Mouse (Mus musculus): ENCODE results near the gene Lfng. TPM values are rescaled to one million over a fixed set of nuclear protein-coding genes. Genes with fewer than 3 reads are reported as not detected.

Gene Lfng
- total RNA-seq, 2 experiments from 2014 or later, result 19.3 to 21.1 TPM

DNA sequence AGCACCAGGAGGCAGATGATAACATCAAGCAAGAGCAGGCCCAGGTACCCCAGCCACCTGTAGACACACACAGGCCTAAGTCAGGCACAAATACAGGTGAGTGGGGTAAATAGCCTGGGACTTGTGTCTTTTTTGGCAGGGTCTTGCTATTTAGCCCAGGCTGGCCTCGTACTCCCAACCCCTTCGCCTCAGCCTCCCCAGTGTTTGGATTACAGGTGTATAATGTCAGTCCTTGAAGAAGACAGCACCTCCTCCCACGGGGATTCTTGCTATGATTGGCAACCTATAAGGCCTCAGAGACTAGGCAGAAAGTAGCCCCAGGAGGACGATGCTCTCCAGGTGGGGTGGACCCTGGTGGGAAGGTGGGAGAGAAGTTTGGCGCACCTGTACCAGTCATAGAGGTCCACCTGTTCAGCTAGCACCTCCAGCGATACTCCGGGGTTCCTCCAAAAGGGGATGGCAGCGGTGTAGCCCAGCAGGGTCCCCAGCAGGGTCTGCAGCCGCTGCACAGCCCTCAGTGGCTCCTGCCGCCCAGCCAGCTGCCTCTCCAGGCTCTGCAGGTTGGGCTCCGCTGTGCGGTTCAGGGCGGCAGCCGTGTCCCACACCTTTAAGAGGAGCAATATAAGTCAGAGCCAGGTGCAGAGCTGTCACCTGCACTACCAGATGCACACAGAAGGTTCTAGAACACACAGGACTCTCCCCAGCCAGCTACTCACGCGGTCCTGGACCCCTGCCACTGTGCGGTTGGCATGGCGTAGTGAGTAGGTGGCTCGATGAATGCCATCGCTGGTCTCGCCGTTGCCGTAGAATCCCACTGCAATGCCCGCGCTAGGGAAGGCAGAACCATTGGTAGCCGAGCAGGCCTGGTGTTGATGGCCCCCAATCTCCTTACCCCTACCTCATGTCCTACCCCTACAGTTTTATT lies 27.9 kb downstream of the Lfng start:
- DNase-seq (ENCODE audit: low spot score in 2 of 2), result peak in 1 of 2 experiments; percentile 40
- intact Hi-C loops (cut with DNase I), result no loop called here

DNA sequence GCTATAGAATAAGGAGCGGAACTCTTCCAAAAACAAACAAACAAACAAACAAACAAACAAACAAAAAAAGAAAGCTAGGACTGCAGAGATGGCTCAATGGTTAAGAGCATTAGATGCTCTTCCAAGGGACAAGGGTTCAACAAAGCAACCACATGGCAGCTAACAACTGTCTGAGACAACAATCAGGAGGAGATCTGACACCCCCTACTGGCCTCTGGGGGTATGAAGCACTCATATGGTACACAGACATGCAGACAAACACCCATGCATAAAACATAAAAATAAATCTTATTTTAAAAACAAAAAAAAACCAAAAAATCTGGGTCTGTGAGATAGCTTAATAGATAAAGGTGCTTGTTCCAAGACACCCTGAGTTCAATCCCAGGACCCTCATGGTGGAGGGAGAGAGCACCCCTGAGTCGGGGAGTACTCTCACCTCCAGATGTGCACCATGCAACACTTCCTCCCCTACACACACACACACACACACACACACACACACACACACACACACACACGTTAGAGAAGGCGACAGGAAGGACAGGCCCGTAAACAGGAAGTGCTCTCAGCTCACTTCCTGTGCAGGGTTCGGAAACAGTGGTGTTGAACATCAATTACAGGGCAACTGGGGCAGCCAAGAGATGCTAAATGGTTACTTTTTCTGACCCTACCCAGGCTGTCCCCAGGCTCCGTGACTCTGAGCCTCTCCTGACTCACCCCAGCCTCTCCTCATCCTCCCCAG lies 29.4 kb downstream of the Lfng start:
- intact Hi-C loops (cut with DNase I), result no loop called here
- no peak for DNase-seq (ENCODE audit: low spot score in 2 of 2)

DNA sequence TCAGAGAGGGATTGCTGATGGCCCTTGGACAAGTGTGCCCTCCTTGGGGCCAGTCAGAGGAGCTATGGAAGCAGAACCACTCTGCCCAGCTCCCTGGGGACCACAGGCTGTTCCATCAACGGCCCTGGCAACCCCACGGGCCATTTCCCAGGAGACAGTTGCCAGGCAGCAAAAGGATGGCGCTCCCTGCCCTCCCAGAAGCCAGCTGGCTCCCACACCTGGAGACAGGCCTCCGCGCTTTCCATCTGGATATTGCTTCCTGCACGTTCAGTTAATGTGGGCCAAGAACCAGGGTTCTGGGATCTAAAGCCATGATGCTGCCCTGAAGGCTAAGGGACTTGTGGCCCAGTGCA lies 29.9 kb downstream of the Lfng start:
- intact Hi-C loops (cut with DNase I), result no loop called here
- peak; percentile 46 to 60 for DNase-seq (ENCODE audit: low spot score in 2 of 2)

DNA sequence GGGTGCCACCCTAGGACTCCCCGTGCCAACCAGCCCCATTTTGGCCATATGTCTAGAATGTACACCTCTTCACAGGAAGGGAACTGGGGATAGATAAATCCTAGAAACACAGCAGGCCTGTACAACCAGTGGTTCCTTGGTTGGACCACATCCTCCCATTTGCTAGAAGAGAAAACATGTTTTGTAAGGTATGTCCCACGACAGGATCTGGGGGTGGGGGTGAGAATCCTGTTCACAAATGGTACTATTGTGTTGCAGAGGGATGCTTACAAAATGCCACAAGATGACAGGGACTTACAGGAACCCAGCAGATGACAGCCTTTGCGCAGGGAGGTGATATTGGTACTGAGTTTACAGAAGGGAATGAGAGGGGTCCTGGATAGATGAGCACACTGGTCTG lies 30.9 kb downstream of the Lfng start:
- intact Hi-C loops (cut with DNase I), result no loop called here
- DNase-seq (ENCODE audit: low spot score in 2 of 2), result no peak

DNA sequence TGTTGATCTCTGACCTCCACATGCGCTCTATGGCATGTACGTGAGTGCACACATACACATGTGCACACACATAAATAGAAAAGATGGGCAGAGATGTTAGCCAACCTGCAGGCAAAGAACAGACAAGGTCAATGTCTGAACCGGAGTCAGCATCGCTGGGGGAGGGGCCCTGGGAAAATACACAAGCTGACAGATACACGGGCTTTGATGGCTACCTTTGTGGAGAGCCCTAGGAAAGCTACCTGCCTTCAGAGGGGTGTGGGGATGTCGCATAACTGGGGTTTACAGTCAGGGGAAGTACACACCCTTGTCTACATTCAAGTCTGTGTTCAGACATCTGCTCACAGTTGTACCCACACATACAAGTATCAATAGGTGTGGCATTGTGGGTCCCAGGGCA lies 31.4 kb downstream of the Lfng start:
- DNase-seq (ENCODE audit: low spot score in 2 of 2), result no peak
- intact Hi-C loops (cut with DNase I), result no loop called here

DNA sequence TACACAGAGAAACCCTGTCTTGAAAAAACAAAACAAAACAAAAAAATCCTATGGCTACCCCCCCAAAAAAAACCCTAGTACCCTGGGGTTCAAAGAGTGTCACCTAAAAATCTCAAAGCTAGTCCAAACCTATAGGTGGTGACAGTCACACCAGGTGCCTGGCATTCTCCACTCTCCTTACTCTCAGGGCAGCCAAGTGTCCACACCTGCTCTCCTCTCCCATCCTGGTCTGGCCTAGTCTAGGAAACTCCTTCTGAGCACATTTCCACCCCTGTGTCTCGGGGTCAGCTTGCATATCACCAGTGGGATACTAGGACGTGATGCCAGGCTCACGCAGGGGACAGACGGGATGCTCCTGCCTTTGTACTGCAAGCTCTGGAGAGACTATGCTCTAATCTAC lies 32.2 kb downstream of the Lfng start:
- no peak for DNase-seq (ENCODE audit: low spot score in 2 of 2)
- intact Hi-C loops (cut with DNase I), result no loop called here

DNA sequence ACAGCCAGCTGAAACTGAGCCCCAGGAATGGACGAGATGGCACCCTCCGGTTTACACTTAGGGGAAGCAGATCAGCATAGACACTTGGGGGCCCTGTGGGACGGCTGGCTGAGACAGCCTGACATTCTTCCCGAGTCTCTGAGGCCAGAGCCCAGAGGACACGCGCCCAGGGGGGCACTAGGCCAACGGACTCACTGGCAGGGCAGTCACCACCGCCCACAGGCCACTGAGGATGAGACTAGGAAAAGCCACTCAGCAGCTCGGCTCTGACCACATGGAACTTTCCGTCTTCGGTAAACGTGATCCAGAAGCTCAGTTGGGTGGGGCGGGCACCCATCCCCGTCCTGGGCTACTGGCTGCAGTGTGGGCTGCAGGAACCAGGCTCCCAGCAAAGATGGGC lies 32.8 kb downstream of the Lfng start:
- peak in 1 of 2 experiments; percentile 36 for DNase-seq (ENCODE audit: low spot score in 2 of 2)
- intact Hi-C loops (cut with DNase I), result loop anchor here (2.0 kb wide), 1 partner anchor 19 kb away; no protein-coding TSS in a partner anchor

DNA sequence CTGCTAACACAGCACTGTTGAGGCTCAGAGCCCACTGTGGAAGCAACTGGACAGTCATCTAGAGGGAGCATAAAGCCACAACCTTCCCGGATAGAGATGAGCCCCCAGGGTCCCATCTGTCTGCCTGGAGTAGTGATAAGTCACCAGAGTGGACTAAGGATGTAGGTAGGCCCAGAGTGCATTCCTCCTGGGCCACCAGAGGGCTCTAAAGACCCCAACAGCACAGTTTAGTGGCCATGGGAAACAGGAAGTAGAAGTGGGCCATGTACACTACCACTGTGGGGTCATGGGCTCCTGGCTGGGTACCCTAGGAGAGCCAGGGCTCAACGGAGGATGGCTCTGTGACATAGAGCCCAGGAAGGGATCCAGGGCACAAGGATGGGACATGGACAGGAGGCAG lies 33.7 kb downstream of the Lfng start:
- intact Hi-C loops (cut with DNase I), result loop anchor here (2.0 kb wide), 1 partner anchor 20 kb away; no protein-coding TSS in a partner anchor
- DNase-seq (ENCODE audit: low spot score in 2 of 2), result no peak

DNA sequence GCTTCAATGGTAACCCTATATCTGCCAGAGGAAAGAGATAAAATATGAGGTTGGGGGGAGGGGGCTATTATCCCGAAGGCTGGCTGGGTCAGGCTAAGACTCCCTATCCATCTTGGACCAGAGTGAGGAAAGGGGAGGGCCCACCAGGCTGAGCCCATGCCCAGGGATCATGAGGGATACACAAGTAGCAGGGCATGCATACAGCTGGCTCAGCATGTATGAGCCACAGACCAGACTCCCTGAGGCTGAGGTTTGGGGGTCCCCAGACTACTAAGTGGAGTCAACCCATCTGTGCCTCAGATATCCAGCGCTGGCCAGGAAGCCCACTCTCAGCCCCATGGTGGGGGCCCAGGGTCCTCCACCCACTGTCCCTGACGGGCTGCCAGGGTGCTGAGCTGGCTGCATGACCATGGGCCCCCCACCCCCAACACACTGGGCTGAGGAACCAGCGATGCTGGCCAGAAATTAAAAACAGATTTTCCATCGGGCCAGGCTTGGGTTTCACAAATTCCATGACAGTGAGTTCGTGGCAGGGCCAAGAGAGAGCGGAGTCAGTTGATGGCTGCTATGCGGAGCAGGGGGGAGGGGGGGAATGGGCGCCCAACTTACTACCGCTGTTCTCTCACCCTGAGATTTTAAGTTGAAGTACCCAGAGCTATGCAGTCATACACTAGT lies 34.3 kb downstream of the Lfng start:
- DNase-seq (ENCODE audit: low spot score in 2 of 2), result no peak
- intact Hi-C loops (cut with DNase I), result loop anchor here (2.0 kb wide), 1 partner anchor 21 kb away; no protein-coding TSS in a partner anchor

DNA sequence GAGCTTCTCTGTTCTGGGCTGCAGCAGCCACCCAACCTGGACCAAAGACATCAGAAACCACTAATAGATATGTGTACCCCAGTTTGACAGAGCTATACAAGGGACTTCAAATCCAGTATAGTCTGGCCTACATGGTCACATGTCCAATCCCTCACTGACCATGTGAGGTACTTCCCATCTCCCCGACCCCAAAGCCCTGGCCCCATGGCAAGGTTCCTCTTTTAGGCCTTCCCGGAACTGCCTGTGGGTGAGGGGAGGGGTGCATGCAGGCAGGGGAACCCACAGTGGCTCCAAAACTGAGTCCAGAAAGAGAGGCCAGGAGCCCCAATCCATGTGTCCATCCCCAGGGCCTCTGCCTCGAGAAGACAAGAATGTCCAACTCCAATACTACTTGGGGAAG lies 35.0 kb downstream of the Lfng start:
- intact Hi-C loops (cut with DNase I), result no loop called here
- DNase-seq (ENCODE audit: low spot score in 2 of 2), result peak in 1 of 2 experiments; percentile 49

DNA sequence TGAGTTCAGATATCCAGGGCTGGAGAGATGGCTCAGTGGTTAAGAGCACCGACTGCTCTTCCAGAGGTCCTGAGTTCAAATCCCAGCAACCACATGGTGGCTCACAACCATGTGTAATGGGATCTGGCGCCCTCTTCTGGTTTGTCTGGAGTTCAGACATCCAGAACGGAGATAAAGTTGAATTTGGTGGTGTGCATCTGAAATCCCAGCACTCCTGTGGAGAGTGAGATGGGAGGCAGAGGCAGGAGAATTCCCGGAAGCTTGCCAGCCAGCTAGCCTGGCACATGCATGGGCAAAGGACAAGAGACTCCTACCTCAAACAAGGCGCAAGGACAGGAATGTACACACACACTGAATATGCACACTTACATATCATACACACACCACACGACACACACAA lies 37.1 kb downstream of the Lfng start:
- intact Hi-C loops (cut with DNase I), result no loop called here
- DNase-seq (ENCODE audit: low spot score in 2 of 2), result no peak

DNA sequence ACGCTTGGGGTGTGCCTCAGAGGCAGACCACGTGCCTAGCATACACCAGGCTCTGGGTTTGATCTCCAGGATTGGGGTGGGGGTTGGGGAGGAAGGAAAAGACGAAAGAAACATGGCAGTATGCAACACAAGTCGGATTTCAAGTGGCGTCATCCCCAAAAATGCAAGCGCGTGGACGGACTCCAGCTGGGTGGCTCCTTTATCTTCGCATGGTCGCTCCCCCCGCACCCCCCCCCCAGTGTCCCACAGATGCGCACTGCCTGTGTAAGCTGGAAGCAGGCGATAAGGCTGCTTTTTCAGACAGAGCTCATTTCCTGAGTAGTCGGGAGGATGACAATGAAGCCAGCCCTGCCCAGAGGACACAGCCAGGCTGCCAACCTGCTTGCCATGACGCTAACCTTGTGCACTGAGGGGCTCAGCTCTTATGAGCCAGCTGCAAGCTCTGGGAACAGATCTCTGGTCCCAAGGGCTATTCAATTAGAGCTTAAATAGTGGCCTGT lies 37.6 kb downstream of the Lfng start:
- intact Hi-C loops (cut with DNase I), result no loop called here
- DNase-seq (ENCODE audit: low spot score in 2 of 2), result peak in 1 of 2 experiments; percentile 33

DNA sequence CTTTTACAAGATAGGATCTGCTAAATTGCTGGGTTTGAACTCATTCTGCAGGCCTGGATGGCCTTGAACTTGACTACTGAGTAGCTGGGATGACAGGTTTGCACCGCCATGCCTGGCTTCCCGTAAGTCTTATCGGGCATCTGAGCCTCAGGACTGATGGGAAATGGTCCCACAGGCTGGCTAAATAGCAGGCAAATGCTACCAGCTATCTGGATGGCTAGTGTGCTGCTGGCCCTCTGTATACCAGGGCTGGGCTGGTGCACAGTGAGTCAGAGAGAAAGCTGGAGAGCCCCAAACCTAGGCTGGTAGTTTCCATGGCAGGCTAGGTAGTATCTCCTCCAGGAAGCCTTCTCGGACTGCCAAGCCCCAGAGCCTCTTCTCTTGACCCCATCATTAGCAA lies 38.3 kb downstream of the Lfng start:
- no peak for DNase-seq (ENCODE audit: low spot score in 2 of 2)
- intact Hi-C loops (cut with DNase I), result no loop called here

DNA sequence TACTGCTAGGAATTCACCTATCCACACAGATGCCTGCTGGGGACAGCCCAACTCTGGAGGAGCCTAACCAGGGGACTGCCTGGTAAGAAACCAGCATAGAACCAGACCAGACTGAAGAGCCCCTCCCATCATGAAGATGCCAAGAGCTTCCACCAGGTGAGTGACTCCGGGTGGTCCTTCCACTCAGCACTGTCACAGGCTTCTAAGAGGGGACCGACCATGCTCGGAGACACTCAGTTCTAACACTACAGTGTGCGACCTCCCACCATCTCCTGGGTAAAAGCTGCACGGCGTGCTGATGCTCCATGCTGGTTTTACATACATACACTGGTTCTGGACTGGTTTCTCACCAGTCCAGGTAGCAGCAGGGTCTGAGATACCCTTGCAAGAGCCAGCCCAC lies 39.1 kb downstream of the Lfng start:
- intact Hi-C loops (cut with DNase I), result no loop called here
- DNase-seq (ENCODE audit: low spot score in 2 of 2), result no peak

DNA sequence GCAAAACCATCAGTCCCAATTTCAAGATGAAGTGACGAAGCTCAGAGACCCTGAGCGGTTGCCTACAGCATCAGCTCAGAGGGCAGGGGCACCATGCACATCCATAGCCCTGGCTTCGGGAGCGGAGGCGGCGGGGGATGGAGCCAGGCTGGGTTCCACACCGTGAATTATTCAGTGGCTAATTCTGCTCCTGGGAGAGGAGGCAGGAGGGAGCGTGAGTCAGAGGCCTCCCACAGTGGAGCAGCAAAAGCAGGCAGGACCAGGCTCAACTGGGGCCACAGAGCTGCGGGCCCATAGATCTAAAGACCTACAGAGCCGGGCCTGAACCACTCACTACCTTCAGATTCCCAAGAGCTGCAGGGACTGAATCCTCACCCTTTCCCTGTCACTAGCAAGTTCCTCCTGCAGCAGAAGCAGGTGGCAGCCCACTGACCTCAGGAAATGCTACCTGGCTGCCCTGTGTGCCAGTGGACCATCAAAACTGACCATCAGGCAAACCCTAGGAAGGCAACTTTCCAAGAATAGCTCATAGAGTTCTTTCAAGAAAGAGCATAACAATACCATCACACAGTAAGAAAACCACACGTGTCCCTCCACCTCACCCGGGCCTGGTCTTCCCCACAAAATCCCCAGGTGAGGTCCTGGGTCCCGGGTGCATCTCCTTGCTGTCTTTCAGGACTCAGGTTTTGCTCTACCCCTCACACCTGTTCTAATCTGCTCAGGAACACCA lies 40.1 kb downstream of the Lfng start:
- intact Hi-C loops (cut with DNase I), result no loop called here
- peak; percentile 54 to 83 for DNase-seq (ENCODE audit: low spot score in 2 of 2)

DNA sequence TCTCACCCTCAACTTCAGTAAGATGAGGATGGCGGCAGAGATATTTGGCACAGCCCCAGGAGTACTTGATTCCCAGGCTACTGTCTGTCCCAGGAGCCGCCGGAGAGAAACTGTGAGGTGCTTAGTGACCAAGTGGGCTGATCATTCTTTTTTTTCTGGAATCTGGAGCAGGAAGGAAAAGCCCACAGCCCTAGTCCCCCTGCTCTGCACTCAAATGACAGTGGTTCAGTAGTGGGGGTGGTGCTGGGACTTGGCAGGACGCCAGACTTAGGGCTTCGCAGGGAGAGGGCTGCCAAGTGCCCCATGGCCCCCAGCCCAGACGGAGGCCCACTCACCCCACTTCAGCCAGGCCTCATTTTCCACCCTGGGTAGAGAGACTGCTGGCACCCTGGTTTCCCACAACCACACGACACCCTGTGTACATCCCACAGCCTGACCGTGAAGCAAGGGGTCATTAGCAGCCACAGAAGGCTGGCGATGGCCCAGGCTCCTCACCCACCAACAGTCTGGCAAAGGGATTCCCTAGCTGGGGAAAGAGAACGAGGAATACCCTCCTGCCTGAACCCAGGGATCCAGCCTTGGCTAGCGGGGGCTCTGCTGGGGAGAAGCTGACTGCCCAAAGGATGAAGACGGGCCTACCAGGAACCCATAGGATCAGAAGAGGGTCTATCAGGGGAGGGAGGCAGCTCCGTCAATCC lies 40.9 kb downstream of the Lfng start:
- intact Hi-C loops (cut with DNase I), result loop anchor here (2.0 kb wide), 2 partner anchors 15 to 57 kb away; partner anchors contain the start of gene Brat1
- DNase-seq (ENCODE audit: low spot score in 2 of 2), result peak; percentile 56 to 64

DNA sequence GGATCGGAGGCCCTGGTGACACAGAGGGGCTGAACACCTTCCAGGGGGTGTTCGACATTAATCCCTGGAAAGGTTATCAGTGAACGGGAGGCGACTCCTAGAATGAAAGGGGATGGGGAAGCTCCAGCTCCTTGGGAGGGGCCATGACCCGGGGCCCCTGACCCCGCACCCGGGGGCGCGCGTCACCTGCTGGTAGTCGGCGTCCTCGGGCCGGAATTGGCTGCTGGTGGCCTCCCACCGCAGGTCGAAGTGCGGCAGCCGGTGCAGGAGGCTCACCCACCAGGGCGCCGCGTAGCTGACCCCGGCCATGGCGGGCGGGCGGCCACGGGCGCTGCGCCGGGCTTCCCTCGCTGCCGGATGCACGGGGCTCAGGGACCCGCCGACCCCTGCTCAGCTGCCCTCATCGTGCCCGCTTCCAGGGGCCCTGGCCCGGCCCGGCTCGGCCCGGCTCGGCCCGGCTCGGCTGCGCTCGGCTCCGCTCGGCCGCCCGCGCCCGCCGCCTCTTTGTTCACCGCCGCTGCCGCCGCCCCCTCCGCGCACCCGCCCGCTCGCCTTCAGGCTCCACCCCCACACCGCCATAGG lies 41.5 kb downstream of the Lfng start, which contains the start of gene Ttyh3:
Gene Ttyh3 (minus strand): TSS at position 513 of the 582 bp plus-strand sequence.
- intact Hi-C loops (cut with DNase I), result loop anchor here (2.0 kb wide), 2 partner anchors 14 to 56 kb away; partner anchors contain the start of gene Brat1
- peak in 1 of 2 experiments; percentile 94 for DNase-seq (ENCODE audit: low spot score in 2 of 2)

DNA sequence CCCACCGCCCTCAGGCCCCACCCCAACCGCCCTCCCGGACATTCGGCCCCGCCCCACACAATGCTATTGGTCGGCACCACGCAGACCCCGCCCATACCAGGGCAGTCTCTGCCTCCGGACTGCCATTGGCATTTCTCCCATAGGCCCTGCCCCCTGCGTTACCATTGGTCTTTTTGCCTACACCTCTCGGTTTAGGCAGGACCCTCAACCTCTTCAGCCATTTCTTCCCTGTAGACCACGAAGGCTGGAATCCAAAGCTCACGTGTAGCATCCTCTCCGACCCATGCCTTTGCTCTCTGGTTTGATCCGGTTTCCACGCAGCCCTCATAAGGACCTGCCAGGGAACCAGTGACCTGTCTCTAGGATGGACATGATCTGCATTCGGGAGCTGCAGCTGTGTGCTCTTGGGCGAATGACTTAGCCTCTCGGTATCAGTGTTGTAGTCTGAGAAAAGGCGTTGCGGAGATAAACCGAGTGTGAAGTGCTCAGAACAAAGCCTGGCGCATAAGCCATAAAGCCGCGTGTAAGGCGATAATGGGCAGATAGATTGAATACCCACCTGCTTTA lies 42.1 kb downstream of the Lfng start:
- intact Hi-C loops (cut with DNase I), result loop anchor here (2.0 kb wide), 2 partner anchors 14 to 56 kb away; partner anchors contain the start of gene Brat1
- DNase-seq (ENCODE audit: low spot score in 2 of 2), result peak in 1 of 2 experiments; percentile 98

Data from left cerebral cortex, postnatal 25 days (tissue).